Mouse (Mus musculus) telencephalon, adult 2 months (tissue): ENCODE results near the gene Rfx4.

ENCODE experiments used
- DNase-seq: peaks from one replicate; pipeline ENCODE4 v3.0.0-alpha.2; 2011; ENCODE audit warnings: low read depth, low spot score

The Rfx4 gene

GRCm38 (mm10) chr10:84867577-84867976 lies 111.7 kb downstream of the Rfx4 start:
- no peak for DNase-seq

DNA sequence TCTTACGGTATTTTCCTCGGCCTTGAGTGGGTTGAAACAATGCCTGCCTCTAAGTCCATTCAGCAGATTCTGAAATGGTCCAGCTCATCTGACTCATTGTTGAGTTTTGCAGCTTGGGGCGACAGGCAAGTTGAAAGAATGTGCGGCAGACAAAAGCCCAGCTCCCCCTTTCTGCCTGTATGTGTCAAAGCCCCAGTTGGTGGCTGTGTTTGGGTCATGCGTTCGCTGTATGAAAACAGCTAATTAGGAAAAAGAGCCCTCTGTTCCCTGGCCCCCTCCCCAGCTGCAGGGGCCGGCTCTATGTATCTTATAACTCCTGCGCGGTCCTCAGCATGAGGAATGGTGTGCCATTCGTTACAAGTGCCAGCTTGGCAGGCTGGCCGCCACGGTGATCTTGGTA lies 115.4 kb downstream of the Rfx4 start:
- DNase-seq, result no peak

DNA sequence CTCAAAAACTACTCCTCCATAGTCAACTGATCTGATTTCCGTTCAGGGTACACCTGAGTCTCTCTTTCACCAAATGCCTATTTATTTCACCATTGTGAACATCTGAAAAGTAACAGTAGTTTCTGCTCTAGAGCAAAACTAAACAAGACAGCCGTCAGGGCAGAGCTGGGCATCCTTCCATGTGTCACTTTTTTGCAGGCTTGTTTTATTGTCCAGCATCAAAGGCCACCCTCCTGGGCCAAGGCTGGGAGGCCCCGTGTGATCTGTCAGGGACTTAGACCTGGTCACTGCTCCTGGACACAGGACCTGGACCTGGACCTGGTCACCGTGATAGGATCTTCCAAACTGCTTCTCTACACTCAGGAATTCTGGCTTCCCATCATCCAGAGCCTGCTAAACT lies 116.1 kb downstream of the Rfx4 start:
- no peak for DNase-seq

GRCm38 (mm10) chr10:84879823-84880571 lies 124.1 kb downstream of the Rfx4 start:
- DNase-seq, result no peak

- DNase-seq, result no peak
These were observed 126.7 kb downstream of the Rfx4 start for GRCm38 (mm10) chr10:84882528-84882927.

DNA sequence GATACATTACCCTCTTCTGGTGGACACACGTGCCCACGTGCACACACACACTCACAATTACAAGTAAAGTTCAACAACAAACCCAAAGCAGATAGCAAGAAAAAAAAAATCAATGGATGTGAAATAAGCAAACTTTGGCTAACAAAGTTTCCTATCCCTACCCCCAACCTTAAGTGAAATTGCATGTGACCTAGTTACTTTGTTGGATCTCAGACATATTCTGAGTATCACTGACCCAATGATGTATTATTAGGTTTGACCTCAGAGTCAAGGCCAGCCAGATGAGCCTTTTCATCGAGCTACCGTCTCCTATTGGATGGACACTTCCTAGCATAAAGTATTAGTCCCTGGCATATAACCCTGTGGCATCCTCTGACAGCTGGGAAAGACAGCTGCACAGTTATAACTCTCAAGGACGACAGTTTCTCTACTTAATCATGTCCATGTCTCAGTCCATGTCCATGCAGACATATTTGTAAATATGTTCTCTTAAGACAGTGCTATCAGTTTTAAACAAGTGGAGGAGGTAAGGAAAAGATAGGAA lies 129.6 kb downstream of the Rfx4 start:
- no peak for DNase-seq

GRCm38 (mm10) chr10:84886221-84886627 lies 130.4 kb downstream of the Rfx4 start:
- no peak for DNase-seq

DNA sequence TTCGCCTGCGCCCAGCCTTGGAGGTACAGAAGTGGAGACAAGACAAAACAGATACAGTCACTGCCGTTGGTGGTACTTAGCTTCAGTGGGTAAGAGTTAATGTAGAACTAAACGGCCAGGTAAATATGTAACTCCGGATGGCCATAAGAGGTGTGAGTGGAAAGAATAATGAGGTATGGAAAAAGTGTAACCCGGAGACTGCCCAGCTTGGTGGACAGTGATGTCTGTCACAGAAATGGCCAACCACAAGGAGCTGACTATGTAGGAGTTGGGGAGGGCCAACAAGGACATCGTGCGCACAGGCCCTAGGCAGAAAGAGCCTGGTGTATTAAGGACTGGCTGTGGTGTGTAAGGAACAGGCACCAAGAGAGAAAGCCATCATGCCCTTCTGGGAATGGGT lies 130.9 kb downstream of the Rfx4 start:
- no peak for DNase-seq

DNA sequence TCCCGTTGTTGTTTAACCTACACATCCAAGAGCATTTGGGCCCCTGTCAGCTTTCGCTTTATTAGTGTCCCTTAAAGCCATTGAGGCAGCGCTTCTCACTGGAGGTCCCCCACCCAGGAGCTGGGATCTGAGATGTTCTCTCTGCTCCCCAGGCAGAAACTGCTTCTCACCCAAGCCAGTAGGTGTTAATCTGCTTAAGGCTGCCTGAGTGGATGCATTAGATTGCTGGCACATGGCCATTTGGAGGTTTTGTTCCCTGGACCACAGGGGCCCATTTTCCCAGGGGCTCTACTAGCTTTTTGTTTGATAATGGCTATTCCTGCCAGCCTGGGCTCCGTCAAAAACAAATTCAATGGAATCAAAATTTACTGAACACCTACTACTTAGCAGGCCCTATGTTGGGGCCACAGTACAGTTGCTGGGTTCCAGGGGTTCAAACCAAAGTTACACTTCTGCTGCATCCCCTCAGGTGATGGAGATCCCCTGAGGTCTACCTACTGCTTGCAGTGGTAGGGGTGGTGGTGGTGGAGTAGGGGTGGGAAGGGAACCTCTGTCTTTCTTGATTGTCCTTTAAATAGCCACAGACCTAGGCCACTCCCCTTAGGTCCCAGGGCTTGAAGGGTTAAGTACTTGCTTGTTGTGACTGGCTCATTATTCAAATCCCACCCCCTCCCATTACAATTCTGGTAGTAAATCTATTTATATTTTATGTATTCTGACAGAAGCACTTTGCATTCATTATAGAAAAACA lies 133.4 kb downstream of the Rfx4 start:
- DNase-seq, result no peak

DNA sequence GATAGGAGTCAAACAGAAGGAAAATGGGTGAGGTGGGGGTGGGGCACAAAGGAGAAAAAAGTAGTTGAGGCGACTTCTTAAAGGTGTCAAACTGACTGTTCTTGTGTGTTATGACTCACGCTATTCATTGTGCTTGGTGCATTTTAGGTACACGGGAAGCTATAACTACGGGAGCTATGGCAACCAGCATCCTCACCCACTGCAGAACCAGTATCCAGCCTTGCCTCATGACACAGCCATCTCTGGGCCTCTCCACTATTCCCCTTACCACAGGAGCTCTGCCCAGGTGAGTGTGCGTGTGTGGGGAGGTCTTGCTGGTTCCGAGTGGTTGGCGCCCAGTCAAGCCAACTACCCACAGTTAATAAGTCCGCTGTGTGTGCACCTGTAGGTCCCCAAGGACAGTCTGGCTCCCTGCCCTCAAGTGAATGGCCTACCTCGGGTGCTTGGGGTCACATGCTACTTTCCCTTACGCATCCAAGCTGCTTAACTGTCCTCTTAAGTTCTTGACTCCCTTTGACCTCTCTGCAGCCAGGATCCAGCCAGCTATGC lies 140.0 kb downstream of the Rfx4 start:
- peak; percentile 67 for DNase-seq

DNA sequence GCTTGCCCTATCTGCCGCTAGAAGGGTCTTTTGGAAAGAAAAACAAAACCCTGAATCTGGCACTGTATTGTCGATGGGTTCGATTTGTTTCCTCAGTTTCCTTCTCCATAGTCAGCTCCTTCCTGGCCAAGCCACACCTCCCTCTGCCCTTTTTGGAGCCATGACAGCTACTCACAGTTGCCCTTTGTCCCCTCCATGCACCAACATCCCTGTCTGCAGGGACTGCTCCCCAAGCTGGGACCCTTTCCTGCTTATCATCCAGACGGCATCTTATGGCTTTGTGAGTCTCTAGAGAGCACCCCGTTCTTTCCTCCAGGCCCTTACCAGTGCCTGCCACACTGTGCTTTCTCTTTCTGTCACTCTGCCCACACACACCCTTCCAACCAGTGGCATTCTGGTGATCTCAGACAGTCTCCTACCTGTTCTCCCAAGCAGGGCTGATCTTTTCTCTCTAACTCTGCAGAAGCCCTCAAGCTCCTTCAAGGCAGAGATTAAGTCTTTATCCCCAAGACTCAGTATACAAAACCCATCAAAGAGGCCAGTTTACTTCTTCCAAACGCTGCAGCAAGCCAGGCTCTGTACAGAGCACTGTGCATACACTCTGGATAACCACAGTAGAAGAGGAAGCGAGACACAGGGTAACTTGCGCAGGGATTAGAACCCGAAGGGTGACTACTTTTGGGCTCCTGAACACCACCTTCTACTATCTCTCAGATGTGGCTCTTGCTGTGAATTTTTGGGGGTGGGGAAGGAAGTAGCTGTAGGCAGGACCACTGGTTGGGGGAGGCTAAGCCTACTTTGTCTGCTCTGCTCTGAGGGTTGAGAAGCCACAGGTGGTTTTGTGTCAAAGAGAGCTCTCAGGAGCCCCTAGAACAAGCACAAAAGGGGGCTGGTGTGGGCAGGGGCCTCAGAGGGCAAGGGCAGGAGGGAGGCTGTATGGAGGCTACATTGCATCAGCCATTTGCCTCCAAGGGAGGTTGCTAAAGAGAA lies 141.4 kb downstream of the Rfx4 start:
- DNase-seq, result no peak

DNA sequence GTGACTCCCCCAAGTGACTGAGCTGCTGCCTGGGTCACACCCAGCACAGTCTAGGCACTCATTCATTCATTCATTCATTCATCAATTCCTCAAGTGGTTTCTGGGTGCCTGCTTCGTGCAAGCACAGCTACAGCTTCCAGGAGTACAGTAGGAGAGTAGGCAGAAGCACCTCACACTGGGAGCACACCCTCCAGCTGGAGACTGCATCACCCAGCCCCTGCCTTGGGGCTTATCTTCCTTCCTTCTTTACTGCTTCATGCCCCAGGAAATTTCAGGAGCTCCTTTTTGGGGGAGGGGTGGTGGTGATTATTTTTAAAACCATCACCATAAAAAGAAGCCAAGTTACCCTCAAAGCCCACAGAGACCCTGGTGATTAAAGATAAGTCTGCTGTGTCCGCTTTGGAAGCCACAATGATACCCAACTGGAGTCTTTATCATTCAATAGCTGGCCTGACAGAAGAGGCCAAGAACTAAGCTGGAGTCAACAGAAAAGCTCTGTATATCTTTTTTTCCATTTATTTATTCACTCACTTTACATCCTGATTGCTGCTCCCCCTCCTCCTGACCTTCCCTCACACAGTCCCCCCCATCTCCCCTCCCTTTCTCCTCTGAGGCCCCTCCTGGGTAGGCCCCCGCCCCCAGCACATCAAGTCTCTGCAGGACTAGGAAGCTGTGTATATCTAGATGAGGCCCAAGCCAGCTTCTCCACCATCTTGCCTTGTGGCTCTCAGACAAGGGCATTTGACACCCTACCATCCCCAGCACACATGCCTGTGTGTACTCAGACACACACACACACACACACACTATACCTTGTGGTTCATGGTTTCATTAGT lies 142.5 kb downstream of the Rfx4 start:
- DNase-seq, result no peak

- DNase-seq, result no peak
These were observed 145.8 kb downstream of the Rfx4 start for GRCm38 (mm10) chr10:84901676-84902075.

DNA sequence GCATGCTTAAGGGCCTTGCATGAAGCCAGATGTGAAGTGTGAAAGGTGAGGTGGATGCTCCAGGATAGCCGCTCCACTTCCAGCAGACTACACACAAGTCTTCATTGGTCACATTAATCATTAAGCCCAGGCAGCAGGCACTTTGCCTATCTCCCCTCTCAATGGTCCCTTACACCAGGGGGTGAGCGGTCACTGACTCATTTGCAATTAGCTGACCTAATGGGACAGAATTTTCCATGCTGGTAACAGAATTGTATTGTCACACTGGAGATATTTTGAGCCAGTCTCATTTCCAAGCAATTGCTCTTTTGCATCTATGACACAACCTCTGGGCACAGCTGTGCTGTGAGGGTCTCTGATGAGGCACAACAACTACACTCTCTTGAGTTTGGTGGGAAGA lies 146.4 kb downstream of the Rfx4 start:
- no peak for DNase-seq

DNA sequence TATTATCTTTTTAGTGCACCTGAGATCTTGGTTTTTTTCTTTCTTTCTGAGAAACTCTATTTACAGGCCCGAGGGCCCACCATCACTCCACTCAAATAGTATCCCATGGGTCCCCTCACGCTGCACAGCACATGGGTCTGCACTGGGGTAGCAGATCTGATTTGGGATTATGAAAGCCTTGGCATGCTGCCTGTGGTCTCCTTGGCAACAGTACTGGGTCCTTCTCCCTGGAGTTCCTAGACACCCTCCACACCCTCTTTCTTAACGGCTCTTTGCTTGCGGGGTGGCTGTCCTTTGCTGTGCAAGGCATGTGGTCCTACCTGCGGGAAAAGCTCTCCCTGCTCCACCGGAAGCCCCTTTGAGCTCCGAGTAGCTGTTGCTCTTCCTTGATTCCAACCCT lies 147.4 kb downstream of the Rfx4 start:
- DNase-seq, result no peak

DNA sequence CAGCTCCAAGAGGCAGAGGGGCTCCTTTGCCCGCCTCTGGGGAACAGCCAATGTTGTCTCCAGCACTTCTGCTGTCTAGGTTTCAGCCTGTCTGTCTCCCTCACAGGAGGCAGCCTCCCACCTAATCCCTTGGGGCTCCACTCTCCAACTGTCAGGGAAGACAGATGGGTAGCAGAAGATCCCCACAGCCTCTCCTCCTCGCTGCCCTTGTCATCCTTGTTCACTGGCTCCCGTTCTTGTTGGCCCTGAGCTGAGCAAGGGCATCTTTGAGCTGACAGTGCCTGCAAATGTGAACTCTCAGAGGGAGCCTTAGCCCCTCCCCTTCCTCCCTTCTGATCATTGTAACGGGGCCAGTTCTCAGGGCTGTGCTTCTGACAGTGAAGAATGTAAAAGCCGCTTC lies 147.9 kb downstream of the Rfx4 start:
- no peak for DNase-seq

- no peak for DNase-seq
These were observed 151.0 kb downstream of the Rfx4 start for GRCm38 (mm10) chr10:84906895-84907294.

DNA sequence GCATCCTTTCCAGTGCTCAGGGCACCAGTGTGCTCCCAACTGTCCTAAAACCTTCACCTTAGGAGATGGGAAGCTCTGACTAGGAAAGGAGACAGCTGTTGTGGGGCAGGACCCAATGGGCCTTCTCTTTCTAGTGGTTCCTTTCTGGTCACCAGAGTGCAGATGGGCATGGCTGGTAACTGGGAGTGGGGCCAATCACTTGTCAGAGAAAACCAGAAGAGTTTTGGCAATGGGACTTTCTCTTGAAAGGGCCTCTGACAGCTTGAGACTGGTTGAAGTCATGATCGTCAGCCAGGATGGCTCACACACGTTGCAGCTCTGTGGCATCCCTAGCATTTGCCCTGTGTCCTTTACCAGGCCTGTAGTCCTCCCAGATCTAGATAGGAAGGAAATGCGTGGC lies 152.1 kb downstream of the Rfx4 start:
- no peak for DNase-seq

- DNase-seq, result no peak
These were observed 152.6 kb downstream of the Rfx4 start for GRCm38 (mm10) chr10:84908471-84908870.

- DNase-seq, result peak; percentile 62
These were observed 153.3 kb downstream of the Rfx4 start for GRCm38 (mm10) chr10:84909021-84909801.
